Mouse (Mus musculus): ENCODE measurements around the gene Cmip. TPM values are rescaled to one million over a fixed set of nuclear protein-coding genes. Genes with fewer than 3 reads are reported as not detected.

Gene Cmip
- total and polyA plus RNA-seq, 3 experiments: 17.0 to 71.8 TPM; not detected in 1

GRCm38 (mm10) chr8:117503405-117504069 is 246.7 kb downstream of the Cmip start:
- TF ChIP-seq NELFE (IDR thresholded peaks at IDR 0.05; ENCODE audit: low read depth, low read length) (no peak), BHLHE40 (IDR thresholded peaks at IDR 0.05; ENCODE audit: borderline replicate concordance, low read depth, low read length) (no peak), POLR2AphosphoS5 (IDR thresholded peaks at IDR 0.05; ENCODE audit: borderline replicate concordance, low read depth, low read length) (no peak), SIN3A (IDR thresholded peaks at IDR 0.05; ENCODE audit: low read length) (no peak), TAL1 (IDR thresholded peaks at IDR 0.05; ENCODE audit: low read length) (no peak), CHD1 (IDR thresholded peaks at IDR 0.05; ENCODE audit: low read depth, low read length) (no peak), MYC (IDR thresholded peaks at IDR 0.05; ENCODE audit: low read depth, low read length) (no peak), TBP (IDR thresholded peaks at IDR 0.05; ENCODE audit: low read depth, low read length) (no peak), EP300 (IDR thresholded peaks at IDR 0.05; ENCODE audit: low read depth in 1 of 2, low read length in 2 of 2) (no peak), UBTF (IDR thresholded peaks at IDR 0.05; ENCODE audit: borderline replicate concordance, insufficient read depth, low read depth, low read length) (no peak), NRF1 (IDR thresholded peaks at IDR 0.05; ENCODE audit: insufficient read depth, low read depth, low read length, poor library complexity, severe bottlenecking) (no peak), ZC3H11A (IDR thresholded peaks at IDR 0.05; ENCODE audit: low read depth, low read length) (no peak), ETS1 (IDR thresholded peaks at IDR 0.05; ENCODE audit: low read depth, low read length) (no peak), CHD2 (IDR thresholded peaks at IDR 0.05; ENCODE audit: low read length) (no peak), MEF2A (IDR thresholded peaks at IDR 0.05; ENCODE audit: extremely low read depth, insufficient replicate concordance, low read depth, low read length, poor library complexity, severe bottlenecking) (no peak), MAZ (IDR thresholded peaks at IDR 0.05; ENCODE audit: low read depth, low read length) (no peak), ZKSCAN1 (IDR thresholded peaks at IDR 0.05; ENCODE audit: low read depth, low read length) (no peak)
- Histone ChIP-seq H3K36me3 (ENCODE audit: control insufficient read depth in 1 of 2, insufficient read depth in 2 of 2, low read length in 2 of 2) (no peaks in the 10 kb centered on the region; a peak in 1 of 4 replicates), H3K79me2 (ENCODE audit: control insufficient read depth, insufficient read depth, low read length, poor library complexity) (peaks cover 3% of the 10 kb centered on the region; the same call in 1 of the 2 replicates), H3K9ac (ENCODE audit: control insufficient read depth, low read depth, low read length, poor library complexity, severe bottlenecking) (no peak overlapping the region), H3K27ac (ENCODE audit: control insufficient read depth, low read depth, low read length) (no peak overlapping the region), H3K27me3 (ENCODE audit: control insufficient read depth in 1 of 2, insufficient read depth in 2 of 2, low read length in 2 of 2) (no peaks in the 10 kb centered on the region), H3K4me1 (ENCODE audit: control insufficient read depth in 1 of 2, insufficient read depth in 2 of 2, low read length in 2 of 2) (peaks cover 0 to 6% of the 10 kb centered on the region in 2 experiments; a peak in 1 of 4 replicates), H3K4me3 (ENCODE audit: control insufficient read depth in 1 of 2, insufficient read depth in 1 of 2, low read depth in 2 of 2, low read length in 2 of 2) (no peak overlapping the region), H3K9me3 (replicated peaks; ENCODE audit: insufficient read depth, low read length) (no peaks in the 10 kb centered on the region)
- no peak for DNase-seq (ENCODE audit: low read depth, low spot score)

DNA sequence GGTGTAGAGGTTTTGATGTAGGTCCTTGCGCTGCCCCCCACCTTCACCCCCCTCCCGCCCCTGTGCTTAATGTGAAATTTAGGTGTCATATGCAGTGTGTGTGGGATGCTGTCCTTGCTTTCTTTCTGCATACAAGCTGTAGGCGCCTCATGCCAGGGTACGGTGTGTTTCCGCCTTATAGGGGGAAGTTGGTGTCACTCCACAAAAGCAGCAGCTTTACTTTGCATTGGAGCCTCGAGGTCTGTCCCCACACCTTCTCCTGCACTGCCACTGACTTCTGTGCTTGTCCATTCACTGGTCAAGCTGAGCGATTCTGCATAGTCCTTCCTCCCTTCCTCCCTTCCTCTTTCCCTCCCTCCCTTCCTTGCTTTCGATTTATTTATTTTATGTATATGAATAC is 250.8 kb downstream of the Cmip start:
- Histone ChIP-seq H3K27me3 (ENCODE audit: control insufficient read depth in 1 of 2, insufficient read depth in 2 of 2, low read length in 2 of 2) (no peaks in the 10 kb centered on the region), H3K4me1 (ENCODE audit: control insufficient read depth in 1 of 2, insufficient read depth in 2 of 2, low read length in 2 of 2) (no peaks in the 10 kb centered on the region), H3K27ac (ENCODE audit: control insufficient read depth, low read depth, low read length) (no peak overlapping the region), H3K79me2 (ENCODE audit: control insufficient read depth, insufficient read depth, low read length, poor library complexity) (no peaks in the 10 kb centered on the region), H3K4me3 (ENCODE audit: control insufficient read depth in 1 of 2, insufficient read depth in 1 of 2, low read depth in 2 of 2, low read length in 2 of 2) (no peak overlapping the region), H3K9me3 (replicated peaks; ENCODE audit: insufficient read depth, low read length) (no peaks in the 10 kb centered on the region), H3K36me3 (ENCODE audit: control insufficient read depth in 1 of 2, insufficient read depth in 2 of 2, low read length in 2 of 2) (no peaks in the 10 kb centered on the region; a peak in 1 of 4 replicates), H3K9ac (ENCODE audit: control insufficient read depth, low read depth, low read length, poor library complexity, severe bottlenecking) (no peak overlapping the region)
- no peak for DNase-seq (ENCODE audit: low read depth, low spot score)
- no peak for TF ChIP-seq MAZ (IDR thresholded peaks at IDR 0.05; ENCODE audit: low read depth, low read length)
- no peak for TF ChIP-seq MAX (IDR thresholded peaks at IDR 0.05; ENCODE audit: low read length)
- TF ChIP-seq POLR2A (IDR thresholded peaks at IDR 0.05; ENCODE audit: control insufficient read depth in 1 of 2, insufficient read depth in 1 of 2, low read depth in 1 of 2, low read length in 2 of 2, poor library complexity in 1 of 2): no peak
- no peak for TF ChIP-seq POLR2AphosphoS5 (IDR thresholded peaks at IDR 0.05; ENCODE audit: borderline replicate concordance, low read depth, low read length)
- no peak for TF ChIP-seq NELFE (IDR thresholded peaks at IDR 0.05; ENCODE audit: low read depth, low read length)
- no peak for TF ChIP-seq USF1 (IDR thresholded peaks at IDR 0.05; ENCODE audit: low read depth, low read length)
- no peak for TF ChIP-seq MEF2A (IDR thresholded peaks at IDR 0.05; ENCODE audit: extremely low read depth, insufficient replicate concordance, low read depth, low read length, poor library complexity, severe bottlenecking)
- no peak for TF ChIP-seq RAD21 (IDR thresholded peaks at IDR 0.05; ENCODE audit: low read depth, low read length)
- TF ChIP-seq TAL1 (IDR thresholded peaks at IDR 0.05; ENCODE audit: low read length): no peak
- TF ChIP-seq UBTF (IDR thresholded peaks at IDR 0.05; ENCODE audit: borderline replicate concordance, insufficient read depth, low read depth, low read length): no peak
- TF ChIP-seq USF2 (IDR thresholded peaks at IDR 0.05; ENCODE audit: borderline replicate concordance in 1 of 2, insufficient read depth in 1 of 2, low read depth in 1 of 2, low read length in 2 of 2): no peak
- TF ChIP-seq KAT2A (conservative IDR thresholded peaks at IDR 0.05; ENCODE audit: low read depth, low read length): no peak
- TF ChIP-seq EP300 (IDR thresholded peaks at IDR 0.05; ENCODE audit: low read depth in 1 of 2, low read length in 2 of 2): no peak
- no peak for TF ChIP-seq ZNF384 (IDR thresholded peaks at IDR 0.05; ENCODE audit: low read depth, low read length)
- no peak for TF ChIP-seq RCOR1 (IDR thresholded peaks at IDR 0.05; ENCODE audit: low read depth, low read length)
- no peak for TF ChIP-seq HCFC1 (IDR thresholded peaks at IDR 0.05; ENCODE audit: low read depth, low read length)

Measured in MEL (cell line).